Mouse (Mus musculus): ENCODE measurements around the gene Coq8b. TPM values are rescaled to one million over a fixed set of nuclear protein-coding genes. Genes with fewer than 3 reads are reported as not detected.

Gene Coq8b
- polyA plus RNA-seq, 1 experiment from 2014 or later: 18.7 TPM

GRCm38 (mm10) chr7:27259271-27259721 lies 26.5 kb downstream of the Coq8b start:
- DNase-seq (ENCODE audit: low spot score): peak; percentile 54
- peaks cover 31% of the 10 kb centered on the region for H3K36me3 ChIP-seq (replicated peaks)
- peaks cover 9% of the 10 kb centered on the region for H3K27me3 ChIP-seq (replicated peaks; ENCODE audit: low read depth, poor library complexity, severe bottlenecking)

GRCm38 (mm10) chr7:27259771-27260170 lies 26.9 kb downstream of the Coq8b start:
- H3K9me3 ChIP-seq: no peaks in the 10 kb centered on the region
- H3K27me3 ChIP-seq (replicated peaks; ENCODE audit: low read depth, poor library complexity, severe bottlenecking): peaks cover 9% of the 10 kb centered on the region
- peak; percentile 28 for DNase-seq (ENCODE audit: low spot score)
- peak overlapping the region; percentile 92 for H3K4me3 ChIP-seq
- peaks cover 31% of the 10 kb centered on the region for H3K36me3 ChIP-seq (replicated peaks)
- WGBS: 41% methylated on average over 5 of the region's 5 CpGs
- peaks cover 52% of the 10 kb centered on the region for H3K4me1 ChIP-seq
- peak overlapping the region; percentile 91 for H3K27ac ChIP-seq (replicated peaks)

More at GRCm38 (mm10) chr7:27259271-27259721, 26.5 kb downstream of the Coq8b start:
- Histone ChIP-seq H3K4me1 (peaks cover 52% of the 10 kb centered on the region), H3K9me3 (no peaks in the 10 kb centered on the region), H3K27ac (replicated peaks) (peak overlapping the region; percentile 91), H3K4me3 (peak overlapping the region; percentile 92)
- 2% methylated on average over 9 of the region's 9 CpGs for WGBS

GRCm38 (mm10) chr7:27260856-27261255 lies 28.0 kb downstream of the Coq8b start:
- H3K27me3 ChIP-seq (replicated peaks; ENCODE audit: low read depth, poor library complexity, severe bottlenecking): peaks cover 9% of the 10 kb centered on the region
- peaks cover 41% of the 10 kb centered on the region for H3K36me3 ChIP-seq (replicated peaks)
- H3K9me3 ChIP-seq: no peaks in the 10 kb centered on the region
- H3K27ac ChIP-seq (replicated peaks): no peak overlapping the region
- peak overlapping the region; percentile 92 for H3K4me3 ChIP-seq
- DNase-seq (ENCODE audit: low spot score): no peak
- H3K4me1 ChIP-seq: peaks cover 50% of the 10 kb centered on the region
- 90% methylated on average over 7 of the region's 7 CpGs for WGBS

- Histone ChIP-seq H3K27me3 (replicated peaks; ENCODE audit: low read depth, poor library complexity, severe bottlenecking) (peaks cover 9% of the 10 kb centered on the region), H3K36me3 (replicated peaks) (peaks cover 51% of the 10 kb centered on the region), H3K4me1 (peaks cover 40% of the 10 kb centered on the region), H3K4me3 (0 out of 2 replicates have a peak overlapping the region, but pooled peaks have one; percentile 2), H3K9me3 (no peaks in the 10 kb centered on the region), H3K27ac (replicated peaks) (no peak overlapping the region)
- 85% methylated on average over 6 of the region's 6 CpGs for WGBS
- no peak for DNase-seq (ENCODE audit: low spot score)
These were observed 29.1 kb downstream of the Coq8b start for GRCm38 (mm10) chr7:27261888-27262287.

- peaks cover 80% of the 10 kb centered on the region for H3K36me3 ChIP-seq (replicated peaks)
- H3K4me3 ChIP-seq: no peak overlapping the region
- no peaks in the 10 kb centered on the region for H3K27me3 ChIP-seq (replicated peaks; ENCODE audit: low read depth, poor library complexity, severe bottlenecking)
- no peak overlapping the region for H3K27ac ChIP-seq (replicated peaks)
- H3K9me3 ChIP-seq: no peaks in the 10 kb centered on the region
- peaks cover 17% of the 10 kb centered on the region for H3K4me1 ChIP-seq
- 90% methylated on average over 12 of the region's 12 CpGs for WGBS
- DNase-seq (ENCODE audit: low spot score): no peak
These were observed 31.9 kb downstream of the Coq8b start for GRCm38 (mm10) chr7:27264761-27265160.

GRCm38 (mm10) chr7:27266515-27267128 lies 33.8 kb downstream of the Coq8b start:
- no peaks in the 10 kb centered on the region for H3K27me3 ChIP-seq (replicated peaks; ENCODE audit: low read depth, poor library complexity, severe bottlenecking)
- no peak overlapping the region for H3K27ac ChIP-seq (replicated peaks)
- H3K9me3 ChIP-seq: peaks cover 3% of the 10 kb centered on the region; the same call in 1 of the 2 replicates
- DNase-seq (ENCODE audit: low spot score): no peak
- 81% methylated on average over 20 of the region's 20 CpGs for WGBS
- no peak overlapping the region for H3K4me3 ChIP-seq
- no peaks in the 10 kb centered on the region for H3K4me1 ChIP-seq
- H3K36me3 ChIP-seq (replicated peaks): peaks cover 97% of the 10 kb centered on the region

- no peak for DNase-seq (ENCODE audit: low spot score)
- Histone ChIP-seq H3K4me1 (peaks cover 3% of the 10 kb centered on the region; the same call in 1 of the 2 replicates), H3K9me3 (peaks cover 4% of the 10 kb centered on the region; the same call in 1 of the 2 replicates), H3K27me3 (replicated peaks; ENCODE audit: low read depth, poor library complexity, severe bottlenecking) (no peaks in the 10 kb centered on the region), H3K4me3 (no peak overlapping the region), H3K36me3 (replicated peaks) (peaks cover 93% of the 10 kb centered on the region), H3K27ac (replicated peaks) (no peak overlapping the region)
- WGBS: 87% methylated on average over 8 of the region's 8 CpGs
These were observed 38.6 kb downstream of the Coq8b start for GRCm38 (mm10) chr7:27271423-27271822.

GRCm38 (mm10) chr7:27273739-27274351 lies 41.0 kb downstream of the Coq8b start:
- 0 out of 2 replicates have a peak overlapping the region, but pooled peaks have one; percentile 48 for H3K27ac ChIP-seq (replicated peaks)
- H3K36me3 ChIP-seq (replicated peaks): peaks cover 93% of the 10 kb centered on the region
- peaks cover 3% of the 10 kb centered on the region; the same call in 1 of the 2 replicates for H3K4me1 ChIP-seq
- peak; percentile 72 for DNase-seq (ENCODE audit: low spot score)
- H3K9me3 ChIP-seq: peaks cover 4% of the 10 kb centered on the region; the same call in 1 of the 2 replicates
- H3K27me3 ChIP-seq (replicated peaks; ENCODE audit: low read depth, poor library complexity, severe bottlenecking): no peaks in the 10 kb centered on the region
- 42% methylated on average over 32 of the region's 32 CpGs for WGBS
- H3K4me3 ChIP-seq: peak overlapping the region; percentile 39

GRCm38 (mm10) chr7:27274916-27275315 lies 42.1 kb downstream of the Coq8b start:
- Histone ChIP-seq H3K27ac (replicated peaks) (no peak overlapping the region), H3K9me3 (peaks cover 4% of the 10 kb centered on the region; the same call in 1 of the 2 replicates), H3K27me3 (replicated peaks; ENCODE audit: low read depth, poor library complexity, severe bottlenecking) (no peaks in the 10 kb centered on the region), H3K36me3 (replicated peaks) (peaks cover 93% of the 10 kb centered on the region), H3K4me3 (no peak overlapping the region), H3K4me1 (peaks cover 3% of the 10 kb centered on the region; the same call in 1 of the 2 replicates)
- DNase-seq (ENCODE audit: low spot score): no peak
- 93% methylated on average over 4 of the region's 4 CpGs for WGBS

GRCm38 (mm10) chr7:27276021-27276420 lies 43.2 kb downstream of the Coq8b start:
- H3K27me3 ChIP-seq (replicated peaks; ENCODE audit: low read depth, poor library complexity, severe bottlenecking): no peaks in the 10 kb centered on the region
- H3K4me3 ChIP-seq: no peak overlapping the region
- H3K27ac ChIP-seq (replicated peaks): no peak overlapping the region
- WGBS: 63% methylated on average over 7 of the region's 7 CpGs
- peaks cover 4% of the 10 kb centered on the region; the same call in 1 of the 2 replicates for H3K9me3 ChIP-seq
- DNase-seq (ENCODE audit: low spot score): no peak
- peaks cover 3% of the 10 kb centered on the region; the same call in 1 of the 2 replicates for H3K4me1 ChIP-seq
- peaks cover 92% of the 10 kb centered on the region for H3K36me3 ChIP-seq (replicated peaks)

- no peak overlapping the region for H3K27ac ChIP-seq (replicated peaks)
- no peak for DNase-seq (ENCODE audit: low spot score)
- peaks cover 93% of the 10 kb centered on the region for H3K36me3 ChIP-seq (replicated peaks)
- no peaks in the 10 kb centered on the region for H3K27me3 ChIP-seq (replicated peaks; ENCODE audit: low read depth, poor library complexity, severe bottlenecking)
- H3K9me3 ChIP-seq: no peaks in the 10 kb centered on the region
- H3K4me1 ChIP-seq: peaks cover 6% of the 10 kb centered on the region
- no peak overlapping the region for H3K4me3 ChIP-seq
- 94% methylated on average over 3 of the region's 3 CpGs for WGBS
These were observed 44.4 kb downstream of the Coq8b start for GRCm38 (mm10) chr7:27277191-27277590.

- Histone ChIP-seq H3K4me1 (peaks cover 17% of the 10 kb centered on the region), H3K36me3 (replicated peaks) (peaks cover 56% of the 10 kb centered on the region)
- WGBS: 67% methylated on average over 13 of the region's 13 CpGs
These were observed 48.9 kb downstream of the Coq8b start for GRCm38 (mm10) chr7:27281717-27282116.

GRCm38 (mm10) chr7:27282225-27282624 lies 49.4 kb downstream of the Coq8b start:
- Histone ChIP-seq H3K4me3 (no peak overlapping the region), H3K36me3 (replicated peaks) (peaks cover 51% of the 10 kb centered on the region), H3K27ac (replicated peaks) (no peak overlapping the region), H3K27me3 (replicated peaks; ENCODE audit: low read depth, poor library complexity, severe bottlenecking) (peaks cover 24% of the 10 kb centered on the region), H3K9me3 (no peaks in the 10 kb centered on the region), H3K4me1 (peaks cover 17% of the 10 kb centered on the region)
- 67% methylated on average over 4 of the region's 4 CpGs for WGBS
- DNase-seq (ENCODE audit: low spot score): no peak

More at GRCm38 (mm10) chr7:27281717-27282116, 48.9 kb downstream of the Coq8b start:
- peaks cover 20% of the 10 kb centered on the region for H3K27me3 ChIP-seq (replicated peaks; ENCODE audit: low read depth, poor library complexity, severe bottlenecking)
- H3K9me3 ChIP-seq: no peaks in the 10 kb centered on the region
- no peak overlapping the region for H3K27ac ChIP-seq (replicated peaks)
- H3K4me3 ChIP-seq: no peak overlapping the region
- DNase-seq (ENCODE audit: low spot score): no peak
